In genomic region chr9:62295006-62295698, GRCm38 (mm10) we compare ENCODE assay signal across 9 mouse cellular contexts. TPM values are rescaled to one million over a fixed set of nuclear protein-coding genes. Genes with fewer than 3 reads are reported as not detected.
DNase-seq lines count a peak whose midpoint lies in the region; ATAC-seq and TF ChIP-seq lines count a peak whose summit lies in the region.
"Had no signal": no experiment of that assay in that cellular context is flagged by ENCODE, and none has a peak within 500 bp of the region (broad histone marks: within the 10 kb centered on the region; RNA-seq: fewer than 3 reads in every experiment).

No protein-coding gene starts in this region.

- H3K27ac ChIP-seq in cerebellum, adult 2 months (ENCODE audit: insufficient read depth, low read length): no peak overlapping the region
- no peak overlapping the region for H3K27ac ChIP-seq in lung, embryonic 14.5 days (ENCODE audit: low read depth)
- H3K27ac ChIP-seq: macrophage had no signal

- WGBS in cerebellum, adult 2 months: 25% methylated on average over 7 of the region's 7 CpGs
- WGBS in lung, embryonic 14.5 days: 27% methylated on average over 7 of the region's 7 CpGs

- no peaks in the 10 kb centered on the region for H3K9me3 ChIP-seq in lung, embryonic 14.5 days (ENCODE audit: low read depth, low read length)

- no peak overlapping the region for H3K9ac ChIP-seq in lung, embryonic 14.5 days

- H3K27me3 ChIP-seq in cerebellum, adult 2 months (ENCODE audit: control insufficient read depth, insufficient read depth, low read length): no peaks in the 10 kb centered on the region
- H3K27me3 ChIP-seq in lung, embryonic 14.5 days (ENCODE audit: insufficient read depth, low read length): no peaks in the 10 kb centered on the region

- no peaks in the 10 kb centered on the region for H3K36me3 ChIP-seq in lung, embryonic 14.5 days (ENCODE audit: insufficient read depth)

- DNase-seq in CD4-positive helper T cell, adult 2 months (ENCODE audit: low read depth, low spot score): peak; percentile 79
- peak; percentile 68 for DNase-seq in Muller cell, postnatal 12 days (ENCODE audit: inconsistent ontology term)
- peak; percentile 83 to 88 for DNase-seq in cerebellum, adult 2 months
- DNase-seq in gastrocnemius, adult 8-10 months (ENCODE audit: low spot score in 2 of 2): peak; percentile 62 to 63
- DNase-seq in kidney, postnatal 4 days: peak; percentile 85 to 88
- DNase-seq in lung, embryonic 14.5 days: peak; percentile 92
- DNase-seq in right cerebral cortex, postnatal 14 days: peak; percentile 79
- peak; percentile 79 for DNase-seq in urinary bladder, postnatal 25 days (ENCODE audit: low spot score)

- ATAC-seq in lung, embryonic 14.5 days (ENCODE audit: insufficient read depth): no peak

- TF ChIP-seq POLR2A in cerebellum, adult 2 months (IDR thresholded peaks at IDR 0.05; ENCODE audit: borderline replicate concordance, insufficient read depth, low read length): no peak

- H3K4me3 ChIP-seq in cerebellum, adult 2 months (replicated peaks; ENCODE audit: insufficient read depth, low read depth, low read length): no peak overlapping the region
- H3K4me3 ChIP-seq in lung, embryonic 14.5 days (ENCODE audit: low read depth, low read length): no peak overlapping the region

- no peaks in the 10 kb centered on the region for H3K4me1 ChIP-seq in cerebellum, adult 2 months (ENCODE audit: control insufficient read depth, insufficient read depth, low read length)
- H3K4me1 ChIP-seq in lung, embryonic 14.5 days (ENCODE audit: insufficient read depth): no peaks in the 10 kb centered on the region

- no peak overlapping the region for H3K4me2 ChIP-seq in lung, embryonic 14.5 days

- peak; percentile 92 for TF ChIP-seq CTCF in cerebellum, adult 2 months (IDR thresholded peaks at IDR 0.05; ENCODE audit: borderline replicate concordance, insufficient read depth, low read depth, low read length)
- TF ChIP-seq CTCF in lung, embryonic 14.5 days (IDR thresholded peaks at IDR 0.05; ENCODE audit: low read depth): peak; percentile 94

RNA-seq across cellular contexts. Expression of gene Spesp1, which starts 13.1 kb away (rescaled TPM):
- polyA plus RNA-seq in cerebellum, adult 2 months (2012; rRNA removed): not detected in 2 replicates
- total RNA-seq in gastrocnemius, adult 8-10 months (2022): not detected
- not detected in 2 replicates for polyA plus RNA-seq in lung, embryonic 14.5 days (2014; fragmentation: Nextera tagmentation; extraction: Ambion mirVana)
- polyA plus RNA-seq: macrophage had no signal

RNA-seq across cellular contexts. Expression of gene Anp32a, which starts 45.9 kb away (rescaled TPM):
- 421 and 445 TPM in 2 replicates for polyA plus RNA-seq in cerebellum, adult 2 months (2012; rRNA removed)
- total RNA-seq in gastrocnemius, adult 8-10 months (2022): 10 to 100 TPM; 56.9 to 73.2 (median 69.1) TPM
- 134 and 135 TPM in 2 replicates for polyA plus RNA-seq in lung, embryonic 14.5 days (2014; fragmentation: Nextera tagmentation; extraction: Ambion mirVana)
